Mouse (Mus musculus): ENCODE data around the gene Acadm. TPM values are rescaled to one million over a fixed set of nuclear protein-coding genes. Genes with fewer than 3 reads are reported as not detected.
A peak's percentile ranks its signal among the peaks of the same experiment; 100 is the strongest.

The Acadm gene
- polyA plus RNA-seq (2015; fragmentation: Nextera tagmentation; extraction: Ambion mirVana): 38.9 and 41.4 TPM in 2 replicates

DNA sequence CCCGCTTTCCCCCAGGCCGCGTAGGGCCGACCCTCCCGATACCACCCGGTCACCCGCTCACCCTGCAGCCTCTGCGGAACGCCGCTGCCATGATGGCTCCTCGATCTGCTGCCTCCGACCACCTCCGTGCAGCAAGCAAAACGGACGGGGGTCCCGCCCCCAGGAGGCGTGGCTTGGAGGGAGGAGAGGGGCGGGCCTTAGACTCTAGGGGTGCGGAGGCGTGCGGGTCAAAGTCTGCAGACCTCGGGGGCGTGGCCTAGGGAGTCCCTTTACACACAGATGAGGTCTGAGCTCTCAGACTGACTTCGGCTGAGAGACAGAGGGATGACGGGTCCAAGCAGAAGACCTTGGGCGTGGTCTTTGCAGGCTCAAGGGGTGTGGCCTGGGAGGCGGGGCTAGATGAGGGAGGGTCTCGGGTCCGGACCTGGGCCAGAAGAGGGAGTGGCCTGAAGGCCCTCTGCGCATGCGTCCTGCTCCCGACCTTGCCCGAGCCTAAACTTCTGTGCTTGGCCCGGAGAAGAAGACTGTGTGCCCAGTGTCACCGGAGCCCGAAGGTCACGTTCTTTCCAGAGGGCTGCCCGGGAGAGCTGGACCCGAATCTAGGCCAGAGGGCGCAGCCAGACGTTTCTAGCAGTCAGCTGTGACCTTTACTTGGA, at the start of gene Acadm:
TSS of gene Acadm (minus strand) at position 298 of the 656 bp plus-strand sequence.
- peak; percentile 96 for ATAC-seq (replicated peaks)
- WGBS: under 1% methylated on average over 41 of the region's 41 CpGs

DNA sequence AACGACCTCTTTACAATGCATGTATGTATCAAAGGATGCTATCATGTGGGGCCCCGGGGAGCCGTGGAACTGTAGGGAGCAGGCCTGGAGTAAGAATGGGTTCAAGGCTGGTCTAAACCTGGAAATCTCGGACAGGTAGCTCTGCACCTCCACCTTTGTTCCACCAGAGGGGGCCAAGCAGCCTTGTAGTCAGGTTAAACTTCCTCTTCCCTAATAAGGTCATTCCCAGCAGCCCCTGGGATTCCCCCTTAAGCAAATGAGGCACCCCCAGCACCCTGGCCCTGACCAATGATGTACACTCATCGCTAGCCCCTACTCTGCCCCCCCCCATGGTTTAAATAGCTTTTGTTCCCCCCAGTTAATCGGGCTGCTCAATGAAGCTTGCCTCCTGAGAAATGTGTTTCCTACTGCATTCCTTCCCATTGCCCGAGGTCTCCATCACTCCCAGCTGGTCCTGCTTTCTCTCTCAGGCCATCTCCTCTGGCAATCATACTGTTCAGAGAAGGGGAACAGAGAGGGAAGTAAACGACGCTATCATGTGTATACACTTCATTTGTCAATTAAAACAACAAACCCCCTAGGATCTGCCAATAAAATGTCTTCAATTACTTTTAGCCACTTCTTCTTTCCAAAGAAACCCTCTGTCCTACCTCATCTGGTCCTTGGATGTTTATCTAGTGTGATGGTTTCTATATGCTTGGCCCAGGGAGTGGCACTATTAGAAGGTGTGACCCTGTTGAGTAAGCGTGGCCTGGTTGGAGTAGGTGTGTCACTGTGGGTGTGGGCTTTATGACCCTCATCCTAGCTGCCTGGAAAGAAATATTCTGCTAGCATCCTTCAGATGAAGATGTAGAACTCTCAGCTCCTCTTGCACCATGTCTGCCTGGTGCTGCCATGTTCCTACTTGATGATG, 40.3 kb upstream of the Acadm start:
- H3K9me3 ChIP-seq: no peaks in the 10 kb centered on the region
- no peaks in the 10 kb centered on the region for H3K36me3 ChIP-seq
- H3K9ac ChIP-seq (replicated peaks): no peak overlapping the region
- ATAC-seq (replicated peaks): no peak
- WGBS: 58% methylated on average over 10 of the region's 10 CpGs
- 0 out of 2 replicates have a peak, but pooled peaks cover 5% of the 10 kb centered on the region for H3K4me1 ChIP-seq
- no peak overlapping the region for H3K4me3 ChIP-seq
- no peaks in the 10 kb centered on the region for H3K27me3 ChIP-seq
- H3K27ac ChIP-seq (replicated peaks): no peak overlapping the region
- no peak overlapping the region for H3K4me2 ChIP-seq (replicated peaks)

More for the DNA sequence above, at the start of gene Acadm:
- Histone ChIP-seq H3K27me3 (no peaks in the 10 kb centered on the region), H3K4me1 (peaks cover 20% of the 10 kb centered on the region), H3K9me3 (no peaks in the 10 kb centered on the region), H3K4me2 (replicated peaks) (peak within 1 kb of the TSS; percentile 72), H3K4me3 (peak within 1 kb of the TSS; percentile 76), H3K36me3 (no peaks in the 10 kb centered on the region), H3K9ac (replicated peaks) (peak within 1 kb of the TSS; percentile 69), H3K27ac (replicated peaks) (peak within 1 kb of the TSS; percentile 70)

DNA sequence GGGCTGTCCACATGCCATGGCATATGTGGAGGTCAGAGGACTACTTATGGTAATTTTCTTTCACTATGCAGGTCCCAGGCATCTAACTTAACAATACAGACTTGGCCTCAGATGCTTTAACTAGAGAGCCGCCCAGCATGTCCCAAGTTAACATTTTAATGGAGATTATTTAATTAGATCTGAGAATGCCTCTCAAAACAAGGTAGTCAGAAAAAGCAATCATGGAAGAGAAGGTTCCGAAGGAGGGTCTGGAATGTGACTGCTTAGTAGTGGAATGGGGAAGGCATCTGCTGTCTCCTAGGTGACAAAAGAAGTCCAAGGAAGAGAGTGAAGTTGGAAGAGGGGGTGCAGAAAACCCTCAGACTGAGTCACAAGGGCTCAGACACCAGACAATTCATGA, 36.2 kb upstream of the Acadm start:
- Histone ChIP-seq H3K36me3 (no peaks in the 10 kb centered on the region), H3K9ac (replicated peaks) (no peak overlapping the region), H3K9me3 (no peaks in the 10 kb centered on the region), H3K4me2 (replicated peaks) (no peak overlapping the region), H3K27me3 (no peaks in the 10 kb centered on the region), H3K4me3 (no peak overlapping the region), H3K4me1 (0 out of 2 replicates have a peak, but pooled peaks cover 5% of the 10 kb centered on the region), H3K27ac (replicated peaks) (no peak overlapping the region)
- 37% methylated on average over 2 of the region's 2 CpGs for WGBS
- ATAC-seq (replicated peaks): no peak

DNA sequence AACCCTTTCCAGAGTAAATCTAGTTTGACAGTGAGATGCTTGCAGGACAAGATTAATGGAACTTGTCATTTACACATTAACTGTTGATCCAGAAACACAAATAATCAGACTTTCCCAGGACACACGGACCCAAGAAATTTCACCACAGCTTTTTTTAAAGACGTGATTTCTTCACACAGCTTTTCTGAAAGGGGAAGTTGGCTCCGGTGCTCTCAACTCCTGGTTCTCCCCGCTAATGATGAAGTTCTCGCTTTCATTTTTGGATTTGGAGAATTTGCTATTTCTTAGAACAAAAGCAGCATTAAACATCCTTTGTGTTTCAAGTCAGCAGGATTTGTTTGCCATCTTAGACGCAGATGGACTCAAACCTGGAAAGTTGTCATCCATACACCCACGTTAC, 31.4 kb upstream of the Acadm start:
- WGBS: 78% methylated on average over 7 of the region's 7 CpGs
- H3K27me3 ChIP-seq: no peaks in the 10 kb centered on the region
- ATAC-seq (replicated peaks): no peak
- peaks cover 22% of the 10 kb centered on the region for H3K4me1 ChIP-seq
- no peak overlapping the region for H3K9ac ChIP-seq (replicated peaks)
- H3K4me2 ChIP-seq (replicated peaks): no peak overlapping the region
- H3K4me3 ChIP-seq: no peak overlapping the region
- H3K27ac ChIP-seq (replicated peaks): no peak overlapping the region
- H3K36me3 ChIP-seq: no peaks in the 10 kb centered on the region
- H3K9me3 ChIP-seq: no peaks in the 10 kb centered on the region

DNA sequence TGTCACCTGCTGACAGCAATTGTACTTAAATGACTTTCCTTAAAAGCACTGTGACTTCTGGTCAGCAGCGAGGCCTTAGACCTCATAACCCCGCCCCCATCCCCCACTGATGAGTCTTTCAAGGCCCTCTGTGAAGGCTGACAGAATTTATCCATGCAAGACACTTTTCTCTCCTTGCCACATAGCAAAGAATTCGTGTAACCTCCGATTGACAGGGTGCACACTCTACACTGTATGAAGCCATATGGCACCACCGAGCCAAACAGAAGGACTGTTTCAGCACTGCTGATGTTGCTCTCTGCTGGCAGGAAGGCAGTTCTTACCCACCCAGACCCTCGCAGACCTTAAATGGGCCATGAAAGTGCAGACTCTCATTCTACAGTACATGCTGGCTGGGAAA, 30.6 kb upstream of the Acadm start:
- Histone ChIP-seq H3K4me1 (peaks cover 22% of the 10 kb centered on the region), H3K4me2 (replicated peaks) (peak overlapping the region; percentile 99), H3K27me3 (no peaks in the 10 kb centered on the region), H3K27ac (replicated peaks) (peak overlapping the region; percentile 28; the same call in 1 of the 2 replicates), H3K36me3 (no peaks in the 10 kb centered on the region), H3K9me3 (no peaks in the 10 kb centered on the region), H3K9ac (replicated peaks) (no peak overlapping the region), H3K4me3 (peak overlapping the region; percentile 79)
- ATAC-seq (replicated peaks): peak; percentile 74
- WGBS: 10% methylated on average over 6 of the region's 6 CpGs

DNA sequence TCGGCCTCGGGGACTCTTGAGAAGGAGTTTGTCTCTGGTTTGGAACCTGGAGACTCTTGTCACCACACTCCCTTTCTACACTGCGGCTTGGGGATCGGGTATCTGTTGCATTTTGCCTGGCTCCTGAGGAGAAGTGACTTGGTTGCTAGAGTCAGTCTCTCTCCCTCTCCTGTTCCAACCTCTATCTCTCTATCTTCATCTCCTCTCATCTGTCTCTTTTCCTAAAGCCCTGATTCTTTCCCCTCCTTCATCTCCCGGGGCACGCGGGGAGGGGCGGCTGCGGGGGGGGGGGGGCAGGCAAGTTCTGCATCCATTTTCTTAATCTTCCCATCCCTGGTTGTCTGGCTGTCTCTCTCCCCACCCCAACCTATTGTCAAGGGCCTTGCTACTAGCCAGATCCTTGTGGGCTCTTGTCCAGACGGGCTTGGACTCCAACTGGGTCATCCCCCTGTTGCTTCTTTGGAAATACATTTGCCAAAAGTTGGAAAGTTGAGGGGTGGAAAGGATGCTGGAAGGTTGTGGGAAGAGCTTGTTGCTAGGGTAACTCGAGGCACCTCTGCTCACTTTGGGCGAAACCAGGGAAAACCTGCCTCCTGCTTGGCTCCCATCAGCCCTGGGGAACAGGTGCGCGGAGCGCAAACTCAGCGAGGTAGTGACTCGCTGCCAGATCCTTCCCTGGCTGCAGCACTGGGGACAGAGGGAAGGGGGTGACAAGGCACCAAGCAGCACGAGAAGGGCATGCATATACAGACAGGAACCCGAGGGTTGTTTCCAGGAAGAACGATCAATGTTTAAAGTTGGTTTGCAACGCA, 29.7 kb upstream of the Acadm start:
- Histone ChIP-seq H3K9ac (replicated peaks) (peak overlapping the region; percentile 83), H3K27me3 (no peaks in the 10 kb centered on the region), H3K27ac (replicated peaks) (peak overlapping the region; percentile 65), H3K9me3 (no peaks in the 10 kb centered on the region), H3K36me3 (no peaks in the 10 kb centered on the region), H3K4me1 (peaks cover 22% of the 10 kb centered on the region), H3K4me2 (replicated peaks) (peak overlapping the region; percentile 99), H3K4me3 (peak overlapping the region; percentile 79)
- 4% methylated on average over 21 of the region's 21 CpGs for WGBS
- peak; percentile 48; the same call in 1 of the 2 replicates for ATAC-seq (replicated peaks)

DNA sequence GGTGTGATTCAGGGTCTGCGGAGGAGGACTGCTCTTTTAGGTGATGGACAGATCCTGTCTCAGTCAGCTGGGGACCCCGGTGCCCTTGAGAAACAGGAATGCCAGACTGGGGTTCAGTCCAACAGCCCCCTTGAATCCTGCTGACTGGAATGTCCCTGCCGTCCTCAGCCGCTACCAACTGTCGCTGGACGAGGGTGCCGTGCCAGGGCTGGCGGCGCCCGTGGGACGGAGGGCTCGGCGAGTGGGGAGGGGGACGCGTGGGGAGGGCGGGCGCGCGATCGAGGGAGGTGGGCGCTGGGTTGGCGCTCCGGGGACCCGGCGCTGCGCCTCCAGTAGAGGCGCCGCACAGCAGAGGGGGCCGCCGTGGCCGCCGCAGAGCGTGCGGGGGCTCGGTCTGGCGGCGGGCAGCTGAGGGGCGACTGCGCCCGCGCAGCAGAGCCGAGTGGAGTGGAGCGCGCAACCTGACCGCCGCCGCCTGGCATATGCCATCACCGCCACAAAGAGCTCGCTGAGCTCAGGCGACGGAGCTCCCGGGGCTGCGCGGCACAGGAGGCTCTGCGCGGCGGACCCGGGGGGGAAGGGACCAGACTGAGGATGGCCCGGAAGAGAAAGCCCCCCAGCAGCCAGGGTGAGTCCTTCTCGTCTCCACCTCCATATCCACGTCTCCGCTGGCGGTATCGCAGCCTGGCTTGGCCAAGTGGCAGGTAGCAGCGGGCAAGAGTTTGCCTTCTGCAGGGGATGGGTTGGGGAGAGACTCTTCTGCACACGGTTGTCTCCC, 28.9 kb upstream of the Acadm start, which contains the start of gene Slc44a5:
TSS of gene Slc44a5 (plus strand) at position 266 of the 778 bp plus-strand sequence.
- ATAC-seq (replicated peaks): peak; percentile 89
- Histone ChIP-seq H3K4me1 (peaks cover 22% of the 10 kb centered on the region), H3K27me3 (no peaks in the 10 kb centered on the region), H3K4me3 (peak within 1 kb of the TSS; percentile 79), H3K9ac (replicated peaks) (peak within 1 kb of the TSS; percentile 83), H3K36me3 (no peaks in the 10 kb centered on the region), H3K9me3 (no peaks in the 10 kb centered on the region), H3K4me2 (replicated peaks) (peak within 1 kb of the TSS; percentile 99), H3K27ac (replicated peaks) (peak within 1 kb of the TSS; percentile 65)
- under 1% methylated on average over 65 of the region's 66 CpGs for WGBS

DNA sequence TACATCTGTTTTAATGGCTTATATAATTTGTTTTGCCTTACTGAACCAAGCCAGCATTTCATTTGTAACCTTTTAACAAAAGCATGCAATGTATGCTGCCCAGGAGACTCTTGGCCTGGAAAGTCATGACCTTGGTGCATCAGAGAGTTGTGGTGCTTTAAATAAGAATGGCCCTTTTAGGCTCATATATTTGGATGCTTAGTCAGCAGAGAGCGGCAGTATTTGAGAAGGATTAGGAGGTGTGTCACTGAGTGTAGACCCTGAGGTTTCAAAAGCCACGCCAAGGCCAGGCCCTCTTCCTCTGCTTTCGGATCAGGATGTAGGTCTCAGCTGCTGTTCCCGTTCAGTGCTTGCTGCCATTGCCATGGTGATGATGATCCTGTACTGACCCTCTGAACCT, 25.0 kb upstream of the Acadm start:
- 88% methylated on average over 4 of the region's 4 CpGs for WGBS

DNA sequence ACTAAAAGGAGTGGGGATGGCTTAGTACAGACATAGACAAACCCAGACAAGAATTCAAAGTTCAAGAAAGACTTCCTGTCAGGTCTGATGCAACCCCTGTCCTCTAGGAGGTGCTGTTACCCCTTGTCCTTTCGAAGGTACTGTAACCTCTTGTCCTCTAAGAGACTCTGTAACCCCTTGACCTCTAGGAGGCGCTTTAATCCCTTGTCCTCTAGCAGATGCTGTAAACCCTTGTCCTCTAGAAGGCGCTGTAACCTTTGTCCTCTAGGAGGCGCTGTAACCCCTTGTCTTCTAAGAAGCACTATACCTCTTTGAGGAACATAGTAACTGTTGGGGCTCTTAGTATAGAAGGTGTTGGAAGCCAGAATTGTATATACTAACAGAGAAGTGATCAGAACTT, 24.1 kb upstream of the Acadm start:
- Histone ChIP-seq H3K4me2 (replicated peaks) (no peak overlapping the region), H3K4me3 (no peak overlapping the region), H3K27me3 (no peaks in the 10 kb centered on the region), H3K9me3 (no peaks in the 10 kb centered on the region), H3K4me1 (peaks cover 5% of the 10 kb centered on the region; the same call in 1 of the 2 replicates), H3K36me3 (no peaks in the 10 kb centered on the region), H3K9ac (replicated peaks) (no peak overlapping the region), H3K27ac (replicated peaks) (no peak overlapping the region)
- ATAC-seq (replicated peaks): no peak
- WGBS: 36% methylated on average over 4 of the region's 4 CpGs

More for the DNA sequence above, 25.0 kb upstream of the Acadm start:
- no peak overlapping the region for H3K27ac ChIP-seq (replicated peaks)
- H3K9ac ChIP-seq (replicated peaks): no peak overlapping the region
- no peak overlapping the region for H3K4me2 ChIP-seq (replicated peaks)
- ATAC-seq (replicated peaks): no peak
- H3K9me3 ChIP-seq: no peaks in the 10 kb centered on the region
- H3K4me3 ChIP-seq: no peak overlapping the region
- H3K27me3 ChIP-seq: no peaks in the 10 kb centered on the region
- H3K36me3 ChIP-seq: no peaks in the 10 kb centered on the region
- H3K4me1 ChIP-seq: peaks cover 13% of the 10 kb centered on the region

DNA sequence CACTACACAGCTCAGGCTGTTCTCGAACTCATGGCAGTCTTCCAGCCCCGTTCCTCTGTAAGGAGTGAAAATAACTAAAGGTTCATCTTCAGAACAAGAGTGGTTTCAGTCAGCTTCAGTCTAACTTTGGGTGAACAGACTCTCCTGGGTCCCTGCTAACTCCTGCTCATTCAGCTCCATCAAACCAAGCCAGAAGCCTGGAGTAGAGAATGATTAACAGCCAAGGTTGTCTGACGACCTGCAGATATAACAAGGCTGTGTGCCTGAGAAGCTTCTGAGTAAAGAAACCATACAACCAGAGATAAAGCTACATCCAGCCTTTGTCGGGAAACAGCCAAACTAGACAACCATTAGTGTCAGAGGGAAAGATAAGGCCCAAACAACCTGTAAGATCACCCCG, 23.0 kb upstream of the Acadm start:
- Histone ChIP-seq H3K9me3 (no peaks in the 10 kb centered on the region), H3K27me3 (no peaks in the 10 kb centered on the region), H3K36me3 (no peaks in the 10 kb centered on the region), H3K4me1 (no peaks in the 10 kb centered on the region), H3K27ac (replicated peaks) (no peak overlapping the region), H3K4me3 (no peak overlapping the region), H3K9ac (replicated peaks) (no peak overlapping the region), H3K4me2 (replicated peaks) (no peak overlapping the region)
- ATAC-seq (replicated peaks): no peak
- WGBS: 89% methylated on average over 5 of the region's 5 CpGs

Measured in forebrain, embryonic 15.5 days (tissue).